Mouse (Mus musculus): ENCODE data around the gene Sept4. TPM values are rescaled to one million over a fixed set of nuclear protein-coding genes. Genes with fewer than 3 reads are reported as not detected.

The Sept4 gene
- polyA plus RNA-seq, 1 experiment from 2014 or later = 77.8 TPM

GRCm38 (mm10) chr11:87577601-87578248 lies 9.0 kb downstream of the Sept4 start:
- peaks cover 54% of the 10 kb centered on the region for H3K4me1 ChIP-seq (ENCODE audit: insufficient read depth, low read length)

GRCm38 (mm10) chr11:87578249-87578962 lies 9.7 kb downstream of the Sept4 start:
- Histone ChIP-seq H3K27ac (ENCODE audit: low read length) (peak overlapping the region; percentile 85), H3K4me2 (replicated peaks; ENCODE audit: low read depth, low read length) (peak overlapping the region; percentile 91), H3K9ac (replicated peaks; ENCODE audit: low read length) (peak overlapping the region; percentile 69), H3K4me3 (ENCODE audit: low read length) (peak overlapping the region; percentile 53), H3K36me3 (ENCODE audit: insufficient read depth, low read length) (no peaks in the 10 kb centered on the region), H3K27me3 (ENCODE audit: insufficient read depth, low read length) (no peaks in the 10 kb centered on the region), H3K9me3 (ENCODE audit: low read length) (no peaks in the 10 kb centered on the region), H3K4me1 (ENCODE audit: insufficient read depth, low read length) (peaks cover 54% of the 10 kb centered on the region)
- ATAC-seq (ENCODE audit: low FRiP score, low TSS enrichment) = peak; percentile 78
- under 1% methylated on average over 40 of the region's 40 CpGs for WGBS

More at GRCm38 (mm10) chr11:87577601-87578248, 9.0 kb downstream of the Sept4 start:
- peak overlapping the region; percentile 53 for H3K4me3 ChIP-seq (ENCODE audit: low read length)
- H3K36me3 ChIP-seq (ENCODE audit: insufficient read depth, low read length) = no peaks in the 10 kb centered on the region
- no peaks in the 10 kb centered on the region for H3K9me3 ChIP-seq (ENCODE audit: low read length)
- 15% methylated on average over 6 of the region's 6 CpGs for WGBS
- H3K27me3 ChIP-seq (ENCODE audit: insufficient read depth, low read length) = no peaks in the 10 kb centered on the region
- H3K9ac ChIP-seq (replicated peaks; ENCODE audit: low read length) = peak overlapping the region; percentile 69
- peak; percentile 81 for ATAC-seq (ENCODE audit: low FRiP score, low TSS enrichment)
- peak overlapping the region; percentile 91 for H3K4me2 ChIP-seq (replicated peaks; ENCODE audit: low read depth, low read length)
- H3K27ac ChIP-seq (ENCODE audit: low read length) = peak overlapping the region; percentile 85

- 14% methylated on average over 10 of the region's 10 CpGs for WGBS
- H3K9ac ChIP-seq (replicated peaks; ENCODE audit: low read length) = peak overlapping the region; percentile 69
Measured at GRCm38 (mm10) chr11:87578963-87579601, 10.4 kb downstream of the Sept4 start.

GRCm38 (mm10) chr11:87579713-87580112 lies 11.0 kb downstream of the Sept4 start:
- peak overlapping the region; percentile 85; the same call in 1 of the 2 replicates for H3K27ac ChIP-seq (ENCODE audit: low read length)
- no peak for ATAC-seq (ENCODE audit: low FRiP score, low TSS enrichment)
- peak overlapping the region; percentile 53; the same call in 1 of the 2 replicates for H3K4me3 ChIP-seq (ENCODE audit: low read length)
- no peaks in the 10 kb centered on the region for H3K27me3 ChIP-seq (ENCODE audit: insufficient read depth, low read length)
- H3K4me1 ChIP-seq (ENCODE audit: insufficient read depth, low read length) = peaks cover 46% of the 10 kb centered on the region
- H3K9ac ChIP-seq (replicated peaks; ENCODE audit: low read length) = peak overlapping the region; percentile 53; the same call in 1 of the 2 replicates
- no peaks in the 10 kb centered on the region for H3K36me3 ChIP-seq (ENCODE audit: insufficient read depth, low read length)
- no peaks in the 10 kb centered on the region for H3K9me3 ChIP-seq (ENCODE audit: low read length)
- peak overlapping the region; percentile 91 for H3K4me2 ChIP-seq (replicated peaks; ENCODE audit: low read depth, low read length)
- WGBS = 44% methylated on average over 1 of the region's 1 CpGs

More at GRCm38 (mm10) chr11:87578963-87579601, 10.4 kb downstream of the Sept4 start:
- Histone ChIP-seq H3K27ac (ENCODE audit: low read length) (peak overlapping the region; percentile 85), H3K4me2 (replicated peaks; ENCODE audit: low read depth, low read length) (peak overlapping the region; percentile 91), H3K9me3 (ENCODE audit: low read length) (no peaks in the 10 kb centered on the region), H3K4me1 (ENCODE audit: insufficient read depth, low read length) (peaks cover 48% of the 10 kb centered on the region), H3K4me3 (ENCODE audit: low read length) (peak overlapping the region; percentile 53), H3K36me3 (ENCODE audit: insufficient read depth, low read length) (no peaks in the 10 kb centered on the region), H3K27me3 (ENCODE audit: insufficient read depth, low read length) (no peaks in the 10 kb centered on the region)
- ATAC-seq (ENCODE audit: low FRiP score, low TSS enrichment) = no peak

- H3K27ac ChIP-seq (ENCODE audit: low read length) = no peak overlapping the region
- no peaks in the 10 kb centered on the region for H3K36me3 ChIP-seq (ENCODE audit: insufficient read depth, low read length)
- no peak overlapping the region for H3K9ac ChIP-seq (replicated peaks; ENCODE audit: low read length)
- ATAC-seq (ENCODE audit: low FRiP score, low TSS enrichment) = no peak
- WGBS = 58% methylated on average over 10 of the region's 10 CpGs
- no peaks in the 10 kb centered on the region for H3K27me3 ChIP-seq (ENCODE audit: insufficient read depth, low read length)
- H3K4me3 ChIP-seq (ENCODE audit: low read length) = no peak overlapping the region
- peaks cover 47% of the 10 kb centered on the region for H3K4me1 ChIP-seq (ENCODE audit: insufficient read depth, low read length)
- no peak overlapping the region for H3K4me2 ChIP-seq (replicated peaks; ENCODE audit: low read depth, low read length)
- no peaks in the 10 kb centered on the region for H3K9me3 ChIP-seq (ENCODE audit: low read length)
Measured at GRCm38 (mm10) chr11:87580543-87581085, 11.9 kb downstream of the Sept4 start.

GRCm38 (mm10) chr11:87581161-87581865 lies 12.6 kb downstream of the Sept4 start:
- Histone ChIP-seq H3K4me1 (ENCODE audit: insufficient read depth, low read length) (peaks cover 45% of the 10 kb centered on the region), H3K27ac (ENCODE audit: low read length) (no peak overlapping the region), H3K36me3 (ENCODE audit: insufficient read depth, low read length) (no peaks in the 10 kb centered on the region), H3K9ac (replicated peaks; ENCODE audit: low read length) (no peak overlapping the region), H3K4me2 (replicated peaks; ENCODE audit: low read depth, low read length) (no peak overlapping the region), H3K27me3 (ENCODE audit: insufficient read depth, low read length) (no peaks in the 10 kb centered on the region), H3K9me3 (ENCODE audit: low read length) (no peaks in the 10 kb centered on the region), H3K4me3 (ENCODE audit: low read length) (no peak overlapping the region)
- 88% methylated on average over 12 of the region's 12 CpGs for WGBS
- no peak for ATAC-seq (ENCODE audit: low FRiP score, low TSS enrichment)

- Histone ChIP-seq H3K4me3 (ENCODE audit: low read length) (no peak overlapping the region), H3K9ac (replicated peaks; ENCODE audit: low read length) (no peak overlapping the region), H3K4me1 (ENCODE audit: insufficient read depth, low read length) (peaks cover 43% of the 10 kb centered on the region), H3K9me3 (ENCODE audit: low read length) (no peaks in the 10 kb centered on the region), H3K27me3 (ENCODE audit: insufficient read depth, low read length) (no peaks in the 10 kb centered on the region), H3K4me2 (replicated peaks; ENCODE audit: low read depth, low read length) (no peak overlapping the region), H3K27ac (ENCODE audit: low read length) (no peak overlapping the region), H3K36me3 (ENCODE audit: insufficient read depth, low read length) (no peaks in the 10 kb centered on the region)
- no peak for ATAC-seq (ENCODE audit: low FRiP score, low TSS enrichment)
- WGBS = 81% methylated on average over 8 of the region's 8 CpGs
Measured at GRCm38 (mm10) chr11:87581933-87582710, 13.4 kb downstream of the Sept4 start.

GRCm38 (mm10) chr11:87583291-87584034 lies 14.8 kb downstream of the Sept4 start:
- 87% methylated on average over 6 of the region's 6 CpGs for WGBS
- Histone ChIP-seq H3K4me1 (ENCODE audit: insufficient read depth, low read length) (peaks cover 37% of the 10 kb centered on the region), H3K27ac (ENCODE audit: low read length) (no peak overlapping the region), H3K9me3 (ENCODE audit: low read length) (no peaks in the 10 kb centered on the region), H3K4me3 (ENCODE audit: low read length) (no peak overlapping the region), H3K4me2 (replicated peaks; ENCODE audit: low read depth, low read length) (no peak overlapping the region), H3K9ac (replicated peaks; ENCODE audit: low read length) (no peak overlapping the region), H3K27me3 (ENCODE audit: insufficient read depth, low read length) (no peaks in the 10 kb centered on the region), H3K36me3 (ENCODE audit: insufficient read depth, low read length) (no peaks in the 10 kb centered on the region)
- ATAC-seq (ENCODE audit: low FRiP score, low TSS enrichment) = no peak

All from kidney, embryonic 16.5 days (tissue).